Mouse (Mus musculus): ENCODE results near the gene Ttll7. TPM values are rescaled to one million over a fixed set of nuclear protein-coding genes. Genes with fewer than 3 reads are reported as not detected.

Ttll7 gene
- polyA plus RNA-seq, 1 experiment from 2014 or later: 4.4 TPM

DNA sequence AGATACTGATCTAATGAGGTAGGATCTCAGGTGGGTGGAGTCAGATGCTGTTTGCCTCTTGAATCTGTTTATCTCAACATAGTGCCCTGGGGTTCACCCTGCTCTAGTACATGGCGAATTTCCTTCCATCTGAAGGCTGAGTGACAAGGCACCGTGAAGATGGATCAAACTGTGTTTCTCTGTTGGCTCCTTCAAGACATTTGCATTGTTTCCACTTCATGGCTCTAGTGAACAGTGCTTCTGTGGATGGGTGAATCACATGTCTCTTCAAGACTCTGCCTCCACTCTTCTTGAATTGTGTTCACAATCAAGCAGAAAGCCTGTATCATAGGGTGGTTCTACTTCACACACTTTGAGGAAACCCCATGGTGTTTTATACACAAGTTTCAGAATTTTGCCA is 8.1 kb downstream of the Ttll7 start:
- Histone ChIP-seq H3K4me3 (no peak overlapping the region), H3K4me1 (replicated peaks) (no peaks in the 10 kb centered on the region), H3K27me3 (ENCODE audit: insufficient read depth, poor library complexity, severe bottlenecking) (no peaks in the 10 kb centered on the region), H3K36me3 (no peaks in the 10 kb centered on the region), H3K9me3 (no peaks in the 10 kb centered on the region), H3K27ac (no peak overlapping the region)
- DNase-seq (ENCODE audit: low spot score): no peak
- WGBS: 73% methylated on average over 2 of the region's 2 CpGs

- 38% methylated on average over 4 of the region's 4 CpGs for WGBS
- Histone ChIP-seq H3K4me1 (replicated peaks) (no peaks in the 10 kb centered on the region), H3K36me3 (no peaks in the 10 kb centered on the region), H3K27ac (no peak overlapping the region), H3K9me3 (no peaks in the 10 kb centered on the region), H3K4me3 (no peak overlapping the region), H3K27me3 (ENCODE audit: insufficient read depth, poor library complexity, severe bottlenecking) (no peaks in the 10 kb centered on the region)
- DNase-seq (ENCODE audit: low spot score): peak; percentile 13
Observed at GRCm38 (mm10) chr3:146866563-146866962, 14.4 kb downstream of the Ttll7 start.

GRCm38 (mm10) chr3:146871954-146872353 is 19.8 kb downstream of the Ttll7 start:
- Histone ChIP-seq H3K4me3 (no peak overlapping the region), H3K9me3 (no peaks in the 10 kb centered on the region), H3K27me3 (ENCODE audit: insufficient read depth, poor library complexity, severe bottlenecking) (no peaks in the 10 kb centered on the region), H3K4me1 (replicated peaks) (no peaks in the 10 kb centered on the region), H3K36me3 (no peaks in the 10 kb centered on the region), H3K27ac (no peak overlapping the region)
- no peak for DNase-seq (ENCODE audit: low spot score)
- WGBS: 86% methylated on average over 3 of the region's 3 CpGs

GRCm38 (mm10) chr3:146875929-146876328 is 23.8 kb downstream of the Ttll7 start:
- Histone ChIP-seq H3K27ac (no peak overlapping the region), H3K36me3 (no peaks in the 10 kb centered on the region), H3K4me3 (no peak overlapping the region), H3K9me3 (peaks cover 12% of the 10 kb centered on the region), H3K4me1 (replicated peaks) (no peaks in the 10 kb centered on the region), H3K27me3 (ENCODE audit: insufficient read depth, poor library complexity, severe bottlenecking) (no peaks in the 10 kb centered on the region)
- WGBS: 78% methylated on average over 2 of the region's 2 CpGs
- DNase-seq (ENCODE audit: low spot score): no peak

- WGBS: 92% methylated on average over 13 of the region's 13 CpGs
- H3K4me3 ChIP-seq: no peak overlapping the region
- no peak for DNase-seq (ENCODE audit: low spot score)
- no peaks in the 10 kb centered on the region for H3K9me3 ChIP-seq
- H3K27ac ChIP-seq: no peak overlapping the region
- H3K36me3 ChIP-seq: peaks cover 8% of the 10 kb centered on the region; the same call in 1 of the 2 replicates
- H3K4me1 ChIP-seq (replicated peaks): no peaks in the 10 kb centered on the region
- no peaks in the 10 kb centered on the region for H3K27me3 ChIP-seq (ENCODE audit: insufficient read depth, poor library complexity, severe bottlenecking)
Observed at GRCm38 (mm10) chr3:146893931-146894330, 41.8 kb downstream of the Ttll7 start.

DNA sequence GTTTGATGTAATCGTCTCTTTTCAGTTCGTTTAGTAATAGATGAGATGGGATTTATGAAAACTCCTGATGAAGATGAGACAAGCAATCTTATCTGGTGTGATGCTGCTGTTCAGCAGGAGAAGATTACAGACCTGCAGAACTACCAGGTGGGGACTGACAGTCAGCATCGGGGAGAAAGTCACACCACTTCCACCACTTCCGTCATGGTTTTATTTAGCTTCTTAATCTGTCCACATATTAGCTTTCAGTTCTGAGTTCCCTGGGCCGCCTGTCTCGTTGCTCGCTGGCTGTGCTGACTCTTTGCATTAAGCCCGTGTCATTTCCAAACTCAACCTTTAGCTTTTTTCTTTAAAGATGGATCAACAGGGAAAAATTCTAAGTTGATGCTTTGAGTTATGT is 44.4 kb downstream of the Ttll7 start:
- H3K4me1 ChIP-seq (replicated peaks): no peaks in the 10 kb centered on the region
- H3K27me3 ChIP-seq (ENCODE audit: insufficient read depth, poor library complexity, severe bottlenecking): no peaks in the 10 kb centered on the region
- H3K4me3 ChIP-seq: no peak overlapping the region
- no peaks in the 10 kb centered on the region for H3K9me3 ChIP-seq
- WGBS: 90% methylated on average over 8 of the region's 8 CpGs
- no peak overlapping the region for H3K27ac ChIP-seq
- no peak for DNase-seq (ENCODE audit: low spot score)
- peaks cover 8% of the 10 kb centered on the region; the same call in 1 of the 2 replicates for H3K36me3 ChIP-seq

DNA sequence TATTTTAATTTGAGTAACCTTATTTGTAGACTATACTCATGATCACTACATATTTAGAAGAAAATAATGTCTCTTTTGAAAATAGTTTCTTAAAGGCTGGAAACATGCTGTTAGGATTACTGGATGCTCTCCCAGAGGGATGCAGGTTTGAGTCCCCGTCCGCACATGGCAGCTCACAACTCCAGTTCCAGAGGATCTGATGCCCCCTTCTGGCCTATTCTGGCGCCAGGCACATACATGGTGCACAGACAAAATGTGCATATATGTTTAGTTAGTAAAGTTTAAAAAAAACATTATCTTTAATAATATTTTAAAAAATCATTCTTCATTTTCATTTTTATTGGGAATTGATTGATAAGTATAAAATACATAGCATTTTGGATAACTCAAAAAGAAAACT is 47.9 kb downstream of the Ttll7 start:
- 81% methylated on average over 3 of the region's 3 CpGs for WGBS
- Histone ChIP-seq H3K4me1 (replicated peaks) (no peaks in the 10 kb centered on the region), H3K4me3 (no peak overlapping the region), H3K27me3 (ENCODE audit: insufficient read depth, poor library complexity, severe bottlenecking) (no peaks in the 10 kb centered on the region), H3K36me3 (peaks cover 5% of the 10 kb centered on the region; the same call in 1 of the 2 replicates), H3K27ac (no peak overlapping the region), H3K9me3 (no peaks in the 10 kb centered on the region)
- no peak for DNase-seq (ENCODE audit: low spot score)

DNA sequence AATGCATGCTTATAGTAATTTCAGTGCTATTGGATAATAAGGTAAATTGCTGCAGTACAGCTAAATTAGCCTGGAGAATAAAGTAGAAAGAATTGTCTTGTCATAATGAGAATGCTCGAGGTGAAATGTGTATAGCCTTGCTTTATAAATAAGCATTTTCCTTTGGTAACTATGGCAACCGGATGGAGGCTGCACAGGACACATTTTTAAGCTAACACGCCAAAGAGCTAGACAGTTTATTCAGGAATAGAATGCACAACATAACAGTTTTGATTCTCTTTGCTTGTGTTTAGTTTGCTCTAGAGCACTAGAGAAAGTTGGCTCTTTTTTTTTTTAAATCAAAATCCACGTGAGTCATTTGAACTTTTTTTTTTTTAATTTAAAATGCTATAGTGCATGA is 49.6 kb downstream of the Ttll7 start:
- H3K4me3 ChIP-seq: no peak overlapping the region
- no peaks in the 10 kb centered on the region for H3K4me1 ChIP-seq (replicated peaks)
- no peaks in the 10 kb centered on the region for H3K27me3 ChIP-seq (ENCODE audit: insufficient read depth, poor library complexity, severe bottlenecking)
- 69% methylated on average over 4 of the region's 4 CpGs for WGBS
- no peak overlapping the region for H3K27ac ChIP-seq
- H3K9me3 ChIP-seq: no peaks in the 10 kb centered on the region
- no peak for DNase-seq (ENCODE audit: low spot score)
- H3K36me3 ChIP-seq: no peaks in the 10 kb centered on the region

- H3K27me3 ChIP-seq (ENCODE audit: insufficient read depth, poor library complexity, severe bottlenecking): no peaks in the 10 kb centered on the region
- no peaks in the 10 kb centered on the region for H3K36me3 ChIP-seq
- 81% methylated on average over 3 of the region's 3 CpGs for WGBS
- H3K4me3 ChIP-seq: no peak overlapping the region
- no peak for DNase-seq (ENCODE audit: low spot score)
- no peaks in the 10 kb centered on the region for H3K4me1 ChIP-seq (replicated peaks)
- no peaks in the 10 kb centered on the region for H3K9me3 ChIP-seq
- H3K27ac ChIP-seq: no peak overlapping the region
Observed at GRCm38 (mm10) chr3:146905606-146906005, 53.4 kb downstream of the Ttll7 start.

DNA sequence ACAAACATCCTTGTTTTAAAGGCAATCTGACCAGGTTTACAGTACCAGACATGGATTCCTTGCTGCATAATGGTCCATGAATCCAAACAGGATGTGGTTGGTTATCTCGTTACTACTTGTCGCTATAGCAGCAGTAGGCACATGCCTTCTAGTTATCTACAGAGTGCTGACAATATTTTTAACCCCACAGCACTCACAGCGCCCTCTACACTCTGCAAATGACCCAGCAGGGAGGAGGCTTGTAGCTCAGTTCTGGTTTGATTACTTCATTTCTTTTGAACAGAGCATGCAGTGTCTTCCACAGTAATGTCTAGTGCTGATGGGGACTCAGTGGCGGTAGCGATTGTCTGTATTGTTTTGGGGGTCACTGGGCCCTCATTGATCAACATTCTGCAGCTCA is 56.8 kb downstream of the Ttll7 start:
- WGBS: 79% methylated on average over 5 of the region's 5 CpGs
- Histone ChIP-seq H3K36me3 (no peaks in the 10 kb centered on the region), H3K27ac (no peak overlapping the region), H3K4me1 (replicated peaks) (no peaks in the 10 kb centered on the region), H3K9me3 (no peaks in the 10 kb centered on the region), H3K27me3 (ENCODE audit: insufficient read depth, poor library complexity, severe bottlenecking) (no peaks in the 10 kb centered on the region), H3K4me3 (no peak overlapping the region)
- DNase-seq (ENCODE audit: low spot score): no peak

GRCm38 (mm10) chr3:146913107-146913506 is 60.9 kb downstream of the Ttll7 start:
- DNase-seq (ENCODE audit: low spot score): no peak
- H3K4me1 ChIP-seq (replicated peaks): no peaks in the 10 kb centered on the region
- no peaks in the 10 kb centered on the region for H3K27me3 ChIP-seq (ENCODE audit: insufficient read depth, poor library complexity, severe bottlenecking)
- no peaks in the 10 kb centered on the region for H3K9me3 ChIP-seq
- H3K27ac ChIP-seq: no peak overlapping the region
- WGBS: 95% methylated on average over 12 of the region's 12 CpGs
- no peak overlapping the region for H3K4me3 ChIP-seq
- no peaks in the 10 kb centered on the region for H3K36me3 ChIP-seq

DNA sequence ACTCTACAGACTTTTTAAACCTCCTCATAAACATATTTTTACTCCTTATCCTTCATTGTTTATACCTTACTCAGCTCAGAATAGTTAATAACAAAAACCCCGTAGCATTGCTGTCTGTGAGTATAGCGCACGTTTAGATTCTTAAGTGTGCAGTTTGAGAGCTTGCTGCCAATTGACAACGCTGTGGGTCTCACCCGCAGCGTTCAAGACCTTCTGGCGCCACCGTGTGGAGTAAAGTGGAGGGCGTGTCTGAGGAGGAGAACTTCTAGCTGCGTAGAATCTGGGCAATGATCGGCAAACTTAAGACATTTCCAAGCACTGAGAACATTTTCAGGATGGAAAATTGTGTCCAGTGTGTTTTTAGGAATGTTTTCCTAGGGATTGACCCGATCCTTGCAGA is 62.6 kb downstream of the Ttll7 start:
- no peaks in the 10 kb centered on the region for H3K36me3 ChIP-seq
- H3K9me3 ChIP-seq: no peaks in the 10 kb centered on the region
- H3K27ac ChIP-seq: no peak overlapping the region
- WGBS: 14% methylated on average over 12 of the region's 12 CpGs
- no peaks in the 10 kb centered on the region for H3K4me1 ChIP-seq (replicated peaks)
- peak; percentile 78 for DNase-seq (ENCODE audit: low spot score)
- no peak overlapping the region for H3K4me3 ChIP-seq
- H3K27me3 ChIP-seq (ENCODE audit: insufficient read depth, poor library complexity, severe bottlenecking): no peaks in the 10 kb centered on the region

- no peak for DNase-seq (ENCODE audit: low spot score)
- Histone ChIP-seq H3K27ac (no peak overlapping the region), H3K27me3 (ENCODE audit: insufficient read depth, poor library complexity, severe bottlenecking) (no peaks in the 10 kb centered on the region), H3K4me1 (replicated peaks) (no peaks in the 10 kb centered on the region), H3K4me3 (no peak overlapping the region), H3K9me3 (no peaks in the 10 kb centered on the region), H3K36me3 (no peaks in the 10 kb centered on the region)
- 82% methylated on average over 8 of the region's 8 CpGs for WGBS
Observed at GRCm38 (mm10) chr3:146917891-146918290, 65.7 kb downstream of the Ttll7 start.

- 79% methylated on average over 11 of the region's 11 CpGs for WGBS
- DNase-seq (ENCODE audit: low spot score): no peak
Observed at GRCm38 (mm10) chr3:146918323-146918722, 66.2 kb downstream of the Ttll7 start.

More at GRCm38 (mm10) chr3:146918323-146918722, 66.2 kb downstream of the Ttll7 start:
- Histone ChIP-seq H3K27ac (no peak overlapping the region), H3K4me1 (replicated peaks) (no peaks in the 10 kb centered on the region), H3K4me3 (no peak overlapping the region), H3K27me3 (ENCODE audit: insufficient read depth, poor library complexity, severe bottlenecking) (no peaks in the 10 kb centered on the region), H3K9me3 (no peaks in the 10 kb centered on the region), H3K36me3 (no peaks in the 10 kb centered on the region)

Measured in hindbrain, embryonic 10.5 days (tissue).